Mouse (Mus musculus) liver, embryonic 14 days (tissue): ENCODE measurements around the gene Bcor. TPM values are rescaled to one million over a fixed set of nuclear protein-coding genes. Genes with fewer than 3 reads are reported as not detected.

ENCODE experiments used
- polyA plus RNA-seq: library from polyadenylated mRNA; depleted of rRNA; stranded (reverse); fragments of >200 nt; gene quantifications from 2 replicates; pipeline ENCODE4 v1.2.3, GENCODE M21; 2012; rRNA removed

Gene Bcor
- polyA plus RNA-seq: 4.4 and 5.3 TPM in 2 replicates

GRCm38 (mm10) chrX:12159981-12160656 is at the start of gene Bcor:
TSS of gene Bcor (minus strand) at chrX:12160355.

